1 mouse cellular context compared by ENCODE assay signal in the genomic region with DNA sequence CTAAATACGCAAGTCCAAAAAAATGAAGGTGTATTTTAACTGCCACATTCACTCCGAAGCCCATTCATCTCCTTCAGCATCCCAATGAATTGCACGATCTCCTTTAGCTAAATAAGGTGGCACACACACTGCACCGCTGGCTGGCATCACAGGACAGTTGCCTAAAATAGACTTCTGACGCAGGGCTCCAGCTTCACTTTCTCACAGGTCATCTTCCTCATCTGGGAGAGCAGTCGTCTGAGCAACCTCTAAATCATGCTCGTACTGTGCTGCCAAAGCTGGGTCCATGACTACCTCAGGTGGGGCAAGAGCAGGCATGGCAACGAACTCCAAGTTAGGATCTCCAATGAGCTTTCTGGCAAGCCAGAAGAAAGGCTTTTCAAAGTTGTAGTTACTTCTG.
TF ChIP-seq lines count a peak whose summit lies in the region.

No protein-coding gene starts in this region.

TF ChIP-seq in CH12.LX, 34 proteins besides CTCF, POLR2A, EP300 and RAD21:
- TF ChIP-seq ELF1 (IDR thresholded peaks at IDR 0.05; ENCODE audit: low read depth, low read length) = no peak
- no peak for TF ChIP-seq MXI1 (IDR thresholded peaks at IDR 0.05; ENCODE audit: low read depth, low read length)
- no peak for TF ChIP-seq ZC3H11A (IDR thresholded peaks at IDR 0.05; ENCODE audit: low read depth, low read length)
- TF ChIP-seq TCF12 (IDR thresholded peaks at IDR 0.05; ENCODE audit: low read depth, low read length) = no peak
- TF ChIP-seq PAX5 (IDR thresholded peaks at IDR 0.05; ENCODE audit: low read length) = no peak
- TF ChIP-seq MEF2A (IDR thresholded peaks at IDR 0.05; ENCODE audit: borderline replicate concordance, low read depth, low read length) = peak; percentile 67; the same call in 1 of the 2 replicates
- no peak for TF ChIP-seq HCFC1 (IDR thresholded peaks at IDR 0.05; ENCODE audit: low read depth, low read length)
- TF ChIP-seq E2F4 (IDR thresholded peaks at IDR 0.05; ENCODE audit: insufficient replicate concordance, low read depth, low read length) = no peak
TF ChIP-seq in CH12.LX: peak in this region for 1.
